Mouse (Mus musculus) spleen, adult 2 months (tissue): ENCODE results near the gene Rplp0.

Experiments used
- CTCF ChIP-seq: fragments of 200-500 bp; IDR thresholded peaks from 2 replicates; pipeline ENCODE4 v1.5.1; 2011; ENCODE audit warnings: mild to moderate bottlenecking, inconsistent platforms; ENCODE audit not compliant: insufficient read depth, insufficient read length, insufficient replicate concordance; ENCODE audit errors: extremely low read depth
- POLR2A ChIP-seq: fragments of 200-500 bp; IDR thresholded peaks from 2 replicates; pipeline ENCODE4 v1.6.1; 2011; ENCODE audit warnings: low read depth, low read length, inconsistent platforms

DNA sequence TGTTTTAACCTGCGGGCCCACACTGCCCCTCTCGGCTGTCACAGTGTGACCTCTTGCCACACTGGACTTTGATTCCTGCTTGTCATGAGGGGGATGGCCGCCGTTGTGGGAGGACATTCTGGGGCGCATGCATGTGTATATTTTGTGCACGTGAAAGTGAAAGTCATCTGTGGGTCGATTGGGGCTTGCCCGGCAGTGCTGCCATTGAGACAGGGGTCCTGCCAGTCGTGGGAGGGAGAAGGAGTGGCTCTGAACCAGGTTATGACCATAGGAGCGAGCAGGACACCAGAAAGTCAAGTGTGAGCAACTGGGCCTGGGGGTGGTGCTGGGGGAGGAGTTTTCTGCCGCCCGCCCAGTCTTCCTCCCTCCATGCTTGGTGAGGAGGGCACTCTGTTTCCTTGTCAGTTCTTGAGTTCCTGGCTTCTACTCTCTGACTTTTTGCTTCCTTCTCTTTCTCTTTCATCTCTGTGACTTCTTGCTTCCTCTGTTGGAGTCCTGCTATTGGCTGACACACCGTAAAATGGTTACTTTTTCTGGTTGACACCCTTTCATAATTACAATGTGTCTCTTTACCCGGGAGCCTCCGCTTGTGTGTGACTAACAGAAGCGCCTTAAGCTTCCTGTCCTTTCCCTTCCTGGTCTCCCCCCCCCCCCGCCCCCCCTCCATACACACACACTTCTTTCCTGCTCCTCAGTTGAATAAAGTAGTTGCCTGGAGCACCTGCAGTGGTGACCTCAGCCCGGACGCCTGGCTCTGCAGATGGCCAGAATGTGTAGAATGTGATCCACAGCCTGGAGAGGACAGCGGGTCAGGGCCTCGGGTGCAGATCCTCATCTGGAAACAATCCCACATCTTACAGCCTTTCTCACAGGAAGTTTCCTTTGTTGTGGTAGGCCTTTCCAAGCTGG is 37.5 kb upstream of the Rplp0 start:
- TF ChIP-seq CTCF (no peak), POLR2A (no peak)
